Mouse (Mus musculus): ENCODE measurements at regions not wholly inside any gene's neighbourhood (a gene's known extent, or its start where the extent isn't known, plus 50 kb on each side); places are given as distances from the start of the nearest gene placed in this dataset.

- no peak for DNase-seq
- intact Hi-C loops (cut with DNase I) = no loop called here
- no peak overlapping the region for H3K4me3 ChIP-seq
- no peak overlapping the region for H3K27ac ChIP-seq
- no peak for TF ChIP-seq CTCF (IDR thresholded peaks at IDR 0.05)
These were observed 98.2 kb upstream of the Rpl38 start for GRCm38 (mm10) chr11:114570076-114570475.

DNA sequence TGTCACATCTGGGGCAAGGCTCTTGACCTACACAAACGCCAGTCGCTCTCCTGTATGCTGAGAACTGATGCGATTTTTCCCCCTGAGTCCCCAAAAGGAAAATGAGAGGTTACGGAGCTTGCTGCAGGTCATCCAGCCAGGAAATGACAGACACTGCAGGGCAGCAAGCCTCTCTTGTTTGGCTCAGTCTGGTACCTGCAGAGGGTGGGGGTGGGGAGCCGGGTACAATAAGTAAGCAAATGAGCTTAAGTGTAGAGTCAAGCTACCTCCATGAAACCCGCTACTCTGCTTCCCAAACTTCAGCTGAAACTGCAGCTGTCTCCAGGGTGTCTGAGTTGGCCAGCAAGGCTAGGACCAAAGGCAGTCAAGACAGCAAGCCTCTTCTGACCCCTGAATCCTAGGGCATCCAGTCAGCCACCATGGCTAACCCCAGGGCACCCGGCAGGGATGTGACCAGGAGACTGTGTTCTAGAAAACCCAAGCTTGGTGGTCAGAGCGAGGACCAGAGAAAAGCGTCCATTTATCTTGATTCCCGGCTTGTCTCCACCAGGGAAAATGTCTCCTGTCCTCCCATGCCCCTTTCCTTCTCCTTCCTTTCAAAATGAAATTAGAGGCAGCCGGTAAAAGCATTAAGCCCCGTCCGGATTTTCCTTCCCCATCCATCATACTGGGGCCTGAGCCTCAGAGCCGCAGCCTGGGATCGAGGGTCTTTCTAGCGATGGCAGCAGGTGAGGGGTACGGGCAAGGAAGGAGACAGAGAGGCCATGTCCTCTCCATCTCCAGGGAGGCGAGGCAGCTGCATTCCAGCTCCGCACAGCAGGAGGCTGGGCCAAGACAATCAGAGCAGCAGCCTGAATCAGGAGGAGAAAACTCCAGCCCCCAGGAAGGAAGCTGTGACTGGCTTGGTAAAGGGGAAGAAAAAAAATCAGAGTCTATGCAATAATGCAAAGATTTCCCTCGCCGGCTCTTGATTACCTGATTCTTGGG lies 100.2 kb upstream of the Rpl38 start:
- no peak for DNase-seq
- Histone ChIP-seq H3K4me3 (no peak overlapping the region), H3K27ac (no peak overlapping the region)
- intact Hi-C loops (cut with DNase I) = no loop called here
- TF ChIP-seq CTCF (IDR thresholded peaks at IDR 0.05) = no peak

DNA sequence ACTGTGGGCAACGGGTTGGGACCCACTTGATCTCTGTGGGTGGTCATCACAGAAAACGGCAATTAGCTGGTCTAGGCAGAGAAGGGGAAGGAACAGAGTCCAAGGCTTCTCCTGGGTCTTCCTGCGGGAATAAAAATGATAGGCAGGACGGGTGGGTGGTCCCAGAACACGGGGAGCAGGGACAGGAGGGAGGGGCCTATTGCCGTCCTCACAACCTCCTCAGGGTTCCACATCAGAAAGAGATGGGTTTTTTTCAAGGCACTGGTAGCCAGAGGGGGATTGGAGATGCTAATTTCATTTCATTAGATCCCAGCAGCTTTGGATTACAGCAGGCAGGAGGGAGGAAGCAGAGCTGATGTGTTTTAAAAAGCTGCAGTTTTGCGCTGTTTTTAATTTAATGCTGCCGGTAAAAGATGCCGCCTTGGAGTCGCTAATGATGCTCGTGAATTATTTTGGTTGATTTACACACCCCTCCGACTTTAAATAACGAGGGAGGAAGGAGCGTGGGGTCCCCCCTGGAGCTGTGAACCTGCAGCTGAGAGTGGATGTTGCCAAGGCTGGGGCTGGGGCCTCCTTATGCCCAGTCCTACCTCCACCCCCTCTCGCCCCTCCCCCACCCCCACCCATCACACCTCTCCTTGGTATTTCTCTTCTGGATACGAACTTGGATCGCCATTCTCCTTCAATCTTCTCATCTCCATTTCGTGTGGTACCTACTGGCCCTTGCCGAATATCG lies 101.1 kb upstream of the Rpl38 start:
- Histone ChIP-seq H3K27ac (no peak overlapping the region), H3K4me3 (no peak overlapping the region)
- no peak for TF ChIP-seq CTCF (IDR thresholded peaks at IDR 0.05)
- DNase-seq = no peak
- intact Hi-C loops (cut with DNase I) = no loop called here

GRCm38 (mm10) chr11:114564949-114565348 lies 103.4 kb upstream of the Rpl38 start:
- Histone ChIP-seq H3K27ac (no peak overlapping the region), H3K4me3 (no peak overlapping the region)
- TF ChIP-seq CTCF (IDR thresholded peaks at IDR 0.05) = peak; percentile 49
- intact Hi-C loops (cut with DNase I) = no loop called here
- no peak for DNase-seq

- DNase-seq = no peak
- TF ChIP-seq CTCF (IDR thresholded peaks at IDR 0.05) = no peak
- no peak overlapping the region for H3K27ac ChIP-seq
- no peak overlapping the region for H3K4me3 ChIP-seq
- intact Hi-C loops (cut with DNase I) = no loop called here
These were observed 105.2 kb upstream of the Rpl38 start for GRCm38 (mm10) chr11:114563172-114563571.

- no peak overlapping the region for H3K27ac ChIP-seq
- no peak overlapping the region for H3K4me3 ChIP-seq
- no peak for DNase-seq
- intact Hi-C loops (cut with DNase I) = no loop called here
- TF ChIP-seq CTCF (IDR thresholded peaks at IDR 0.05) = no peak
These were observed 113.7 kb upstream of the Rpl38 start for GRCm38 (mm10) chr11:114554576-114554975.

- no peak for TF ChIP-seq CTCF (IDR thresholded peaks at IDR 0.05)
- Histone ChIP-seq H3K27ac (no peak overlapping the region), H3K4me3 (no peak overlapping the region)
- intact Hi-C loops (cut with DNase I) = no loop called here
- no peak for DNase-seq
These were observed 114.3 kb upstream of the Rpl38 start for GRCm38 (mm10) chr11:114553992-114554391.

- no peak for TF ChIP-seq CTCF (IDR thresholded peaks at IDR 0.05)
- Histone ChIP-seq H3K27ac (no peak overlapping the region), H3K4me3 (no peak overlapping the region)
- DNase-seq = no peak
- intact Hi-C loops (cut with DNase I) = no loop called here
These were observed 116.1 kb upstream of the Rpl38 start for GRCm38 (mm10) chr11:114552176-114552575.

DNA sequence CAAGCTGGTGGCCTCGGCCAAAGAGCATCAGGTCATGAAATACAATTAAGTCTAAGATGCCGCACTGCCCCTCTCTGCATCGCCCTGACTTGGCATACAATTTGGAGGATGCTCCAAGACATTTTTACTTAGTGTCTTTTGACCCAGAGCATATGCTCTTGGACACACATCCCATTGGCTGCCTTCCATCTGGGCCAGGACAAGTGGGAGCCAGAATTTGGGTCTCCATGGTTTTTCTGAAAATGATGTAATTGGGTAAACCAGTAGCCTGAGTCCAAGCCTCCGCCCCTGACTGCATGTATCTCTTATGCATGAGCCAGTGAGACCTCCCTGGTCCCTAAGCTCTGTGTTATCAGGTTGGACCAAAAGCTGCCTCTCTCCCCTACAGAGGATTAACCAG lies 117.1 kb upstream of the Rpl38 start:
- H3K27ac ChIP-seq = no peak overlapping the region
- intact Hi-C loops (cut with DNase I) = no loop called here
- TF ChIP-seq CTCF (IDR thresholded peaks at IDR 0.05) = no peak

GRCm38 (mm10) chr11:114548658-114549057 lies 119.7 kb upstream of the Rpl38 start:
- Histone ChIP-seq H3K4me3 (no peak overlapping the region), H3K27ac (no peak overlapping the region)
- intact Hi-C loops (cut with DNase I) = no loop called here
- TF ChIP-seq CTCF (IDR thresholded peaks at IDR 0.05) = no peak
- DNase-seq = no peak

More for the DNA sequence above, 117.1 kb upstream of the Rpl38 start:
- no peak overlapping the region for H3K4me3 ChIP-seq
- no peak for DNase-seq

DNA sequence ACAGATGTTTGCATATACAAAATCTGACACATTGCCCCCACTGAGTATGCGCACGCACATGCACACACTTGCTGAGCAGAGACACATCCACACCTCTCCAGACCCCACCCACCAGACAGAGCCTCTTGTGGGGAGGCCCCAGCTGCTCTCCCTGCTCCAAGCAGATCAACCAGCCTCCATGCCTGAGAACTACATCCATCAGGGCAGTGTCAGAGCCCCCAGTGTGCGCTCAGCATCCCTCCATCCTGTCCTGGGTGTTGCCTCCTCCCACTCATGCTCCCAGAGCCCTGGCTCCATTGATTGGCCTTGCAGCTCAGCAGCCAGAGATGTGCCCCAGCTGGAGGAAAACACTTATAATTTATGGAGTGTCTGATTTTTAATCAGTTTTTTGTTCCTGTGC lies 124.1 kb upstream of the Rpl38 start:
- DNase-seq = no peak
- Histone ChIP-seq H3K4me3 (no peak overlapping the region), H3K27ac (no peak overlapping the region)
- TF ChIP-seq CTCF (IDR thresholded peaks at IDR 0.05) = no peak
- intact Hi-C loops (cut with DNase I) = no loop called here

DNA sequence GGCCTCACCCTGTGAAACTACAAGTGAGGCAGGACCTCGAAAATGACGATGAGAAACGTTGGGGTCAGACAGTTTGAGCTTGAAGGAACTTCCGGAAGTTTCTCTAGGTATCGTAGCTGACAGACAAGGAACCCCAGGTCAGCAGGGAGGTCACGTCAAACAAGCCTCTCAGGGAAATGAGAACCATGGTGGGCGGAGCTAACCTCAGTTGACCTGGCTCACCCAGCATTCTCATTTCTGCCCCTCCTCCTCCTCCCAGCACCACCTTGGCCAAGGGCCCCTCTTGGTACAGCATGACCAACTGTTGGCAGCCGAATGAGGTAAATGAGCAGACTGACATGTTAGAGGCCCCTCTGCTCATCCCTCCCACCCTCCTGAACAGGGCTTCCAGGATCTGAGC lies 126.2 kb upstream of the Rpl38 start:
- Histone ChIP-seq H3K4me3 (no peak overlapping the region), H3K27ac (no peak overlapping the region)
- intact Hi-C loops (cut with DNase I) = no loop called here
- TF ChIP-seq CTCF (IDR thresholded peaks at IDR 0.05) = no peak
- DNase-seq = no peak

GRCm38 (mm10) chr11:114540503-114540902 lies 127.8 kb upstream of the Rpl38 start:
- Histone ChIP-seq H3K27ac (no peak overlapping the region), H3K4me3 (no peak overlapping the region)
- DNase-seq = no peak
- intact Hi-C loops (cut with DNase I) = no loop called here
- TF ChIP-seq CTCF (IDR thresholded peaks at IDR 0.05) = peak; percentile 20; the same call in 1 of the 2 replicates
